Mouse (Mus musculus) G1E (cell line): ENCODE results near the gene Prpf18.

Source experiments
- CTCF ChIP-seq: IDR thresholded peaks from 2 replicates; pipeline ENCODE4 v1.5.1; 2012; ENCODE audit warnings: low read depth, low read length, inconsistent platforms, mixed read lengths
- GATA1 ChIP-seq: IDR thresholded peaks from 2 replicates; pipeline ENCODE4 v1.6.1; 2012; ENCODE audit warnings: borderline replicate concordance, low read length, inconsistent platforms, mixed read lengths
- POLR2AphosphoS5 ChIP-seq: IDR thresholded peaks from 2 replicates; pipeline ENCODE4 v1.6.1; 2012; ENCODE audit warnings: low read depth, low read length, inconsistent platforms; ENCODE audit not compliant: insufficient replicate concordance
- TAL1 ChIP-seq: conservative IDR thresholded peaks from 2 replicates; pipeline ENCODE4 v1.6.1; 2012; ENCODE audit warnings: low read depth, low read length, inconsistent platforms, mixed read lengths

- TF ChIP-seq CTCF = no peak
- TF ChIP-seq GATA1 = no peak
- TF ChIP-seq TAL1 = no peak
- no peak for TF ChIP-seq POLR2AphosphoS5
These were observed 22.4 kb downstream of the Prpf18 start for GRCm38 (mm10) chr2:4629470-4629869.
